Mouse (Mus musculus): ENCODE measurements around the gene Polr2g. TPM values are rescaled to one million over a fixed set of nuclear protein-coding genes. Genes with fewer than 3 reads are reported as not detected.

Gene Polr2g
- polyA plus RNA-seq (2015; fragmentation: Nextera tagmentation; extraction: Ambion mirVana), result 126 and 128 TPM in 2 replicates

- H3K9ac ChIP-seq (ENCODE audit: low read length), result peak within 1 kb of the TSS; percentile 85
- H3K4me1 ChIP-seq (ENCODE audit: control insufficient read depth, insufficient read depth, low read length), result peaks cover 24% of the 10 kb centered on the region
- peak; percentile 74 for ATAC-seq (replicated peaks; ENCODE audit: extremely low read depth, insufficient read depth, low FRiP score)
- peak within 1 kb of the TSS; percentile 80 for H3K4me2 ChIP-seq (ENCODE audit: low read depth, low read length)
- peak within 1 kb of the TSS; percentile 82 for H3K27ac ChIP-seq (ENCODE audit: low read length)
- peak within 1 kb of the TSS; percentile 92 for H3K4me3 ChIP-seq (ENCODE audit: low read length)
- no peaks in the 10 kb centered on the region for H3K9me3 ChIP-seq (replicated peaks; ENCODE audit: control insufficient read depth, low read length)
- WGBS, result 1% methylated on average over 25 of the region's 25 CpGs
- H3K27me3 ChIP-seq (ENCODE audit: control insufficient read depth, insufficient read depth, low read length), result no peaks in the 10 kb centered on the region
- H3K36me3 ChIP-seq (ENCODE audit: control insufficient read depth, insufficient read depth), result peaks cover 16% of the 10 kb centered on the region
Observed at GRCm38 (mm10) chr19:8798264-8798946, at the start of gene Polr2g. Gene Polr2g (minus strand): TSS chr19:8798577.

DNA sequence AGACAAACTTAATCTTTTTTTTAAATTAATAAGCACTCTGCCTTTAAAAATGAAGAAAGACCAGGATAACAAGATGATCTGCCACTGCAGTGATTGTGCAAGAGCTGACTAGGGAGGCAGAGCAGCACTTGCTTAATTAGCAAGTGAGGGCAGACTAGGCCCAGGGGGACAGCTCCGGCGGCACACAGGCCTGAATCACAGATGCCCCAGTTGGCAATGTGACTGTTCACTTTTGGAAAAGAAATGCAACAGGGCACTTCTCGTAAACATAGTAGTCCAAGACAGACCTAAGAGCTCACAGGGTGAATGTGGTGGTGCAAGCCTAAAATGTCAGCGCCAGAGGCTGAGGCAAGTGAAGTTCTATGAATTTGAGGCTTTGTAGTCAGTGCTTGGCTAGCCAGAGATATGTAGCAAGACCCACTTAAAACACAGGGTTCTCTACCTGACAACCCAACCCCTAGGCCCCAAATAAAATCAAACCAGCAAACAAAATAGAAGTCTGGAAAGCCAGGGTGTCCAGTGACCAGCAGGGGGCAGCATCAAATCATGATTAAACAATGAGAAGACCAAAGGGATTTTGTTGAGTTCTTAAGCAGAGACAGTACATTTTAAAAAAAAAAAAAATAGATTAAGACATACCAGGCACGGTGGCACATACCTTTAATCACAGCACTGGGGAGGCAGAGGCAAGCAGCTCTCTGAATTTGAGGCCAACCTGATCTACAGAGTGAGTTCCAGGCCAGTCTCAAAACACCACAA lies 46.2 kb upstream of the Polr2g start:
- no peak overlapping the region for H3K27ac ChIP-seq (ENCODE audit: low read length)
- H3K9me3 ChIP-seq (replicated peaks; ENCODE audit: control insufficient read depth, low read length), result no peaks in the 10 kb centered on the region
- no peak overlapping the region for H3K4me3 ChIP-seq (ENCODE audit: low read length)
- WGBS, result 61% methylated on average over 5 of the region's 5 CpGs
- H3K27me3 ChIP-seq (ENCODE audit: control insufficient read depth, insufficient read depth, low read length), result no peaks in the 10 kb centered on the region
- H3K36me3 ChIP-seq (ENCODE audit: control insufficient read depth, insufficient read depth), result peaks cover 20% of the 10 kb centered on the region
- peaks cover 10% of the 10 kb centered on the region for H3K4me1 ChIP-seq (ENCODE audit: control insufficient read depth, insufficient read depth, low read length)
- H3K9ac ChIP-seq (ENCODE audit: low read length), result no peak overlapping the region
- H3K4me2 ChIP-seq (ENCODE audit: low read depth, low read length), result no peak overlapping the region
- ATAC-seq (replicated peaks; ENCODE audit: extremely low read depth, insufficient read depth, low FRiP score), result no peak

- no peak for ATAC-seq (replicated peaks; ENCODE audit: extremely low read depth, insufficient read depth, low FRiP score)
- H3K4me1 ChIP-seq (ENCODE audit: control insufficient read depth, insufficient read depth, low read length), result peaks cover 25% of the 10 kb centered on the region
- no peak overlapping the region for H3K4me2 ChIP-seq (ENCODE audit: low read depth, low read length)
- H3K4me3 ChIP-seq (ENCODE audit: low read length), result no peak overlapping the region
- no peaks in the 10 kb centered on the region for H3K9me3 ChIP-seq (replicated peaks; ENCODE audit: control insufficient read depth, low read length)
- no peak overlapping the region for H3K27ac ChIP-seq (ENCODE audit: low read length)
- 83% methylated on average over 6 of the region's 6 CpGs for WGBS
- no peaks in the 10 kb centered on the region for H3K27me3 ChIP-seq (ENCODE audit: control insufficient read depth, insufficient read depth, low read length)
- no peak overlapping the region for H3K9ac ChIP-seq (ENCODE audit: low read length)
- H3K36me3 ChIP-seq (ENCODE audit: control insufficient read depth, insufficient read depth), result peaks cover 16% of the 10 kb centered on the region
Observed at GRCm38 (mm10) chr19:8842961-8843360, 44.6 kb upstream of the Polr2g start.

- H3K4me2 ChIP-seq (ENCODE audit: low read depth, low read length), result peak overlapping the region; percentile 70
- ATAC-seq (replicated peaks; ENCODE audit: extremely low read depth, insufficient read depth, low FRiP score), result no peak
- H3K36me3 ChIP-seq (ENCODE audit: control insufficient read depth, insufficient read depth), result peaks cover 5% of the 10 kb centered on the region
- 86% methylated on average over 7 of the region's 7 CpGs for WGBS
- H3K27ac ChIP-seq (ENCODE audit: low read length), result no peak overlapping the region
- peaks cover 26% of the 10 kb centered on the region for H3K4me1 ChIP-seq (ENCODE audit: control insufficient read depth, insufficient read depth, low read length)
- peak overlapping the region; percentile 60 for H3K4me3 ChIP-seq (ENCODE audit: low read length)
- H3K27me3 ChIP-seq (ENCODE audit: control insufficient read depth, insufficient read depth, low read length), result no peaks in the 10 kb centered on the region
- peak overlapping the region; percentile 73 for H3K9ac ChIP-seq (ENCODE audit: low read length)
- no peaks in the 10 kb centered on the region for H3K9me3 ChIP-seq (replicated peaks; ENCODE audit: control insufficient read depth, low read length)
Observed at GRCm38 (mm10) chr19:8841012-8841411, 42.6 kb upstream of the Polr2g start.

GRCm38 (mm10) chr19:8839908-8840791 lies 41.8 kb upstream of the Polr2g start:
- Histone ChIP-seq H3K9me3 (replicated peaks; ENCODE audit: control insufficient read depth, low read length) (no peaks in the 10 kb centered on the region), H3K4me2 (ENCODE audit: low read depth, low read length) (peak overlapping the region; percentile 70), H3K9ac (ENCODE audit: low read length) (peak overlapping the region; percentile 73), H3K36me3 (ENCODE audit: control insufficient read depth, insufficient read depth) (peaks cover 6% of the 10 kb centered on the region), H3K27ac (ENCODE audit: low read length) (no peak overlapping the region), H3K4me1 (ENCODE audit: control insufficient read depth, insufficient read depth, low read length) (peaks cover 26% of the 10 kb centered on the region), H3K27me3 (ENCODE audit: control insufficient read depth, insufficient read depth, low read length) (no peaks in the 10 kb centered on the region), H3K4me3 (ENCODE audit: low read length) (peak overlapping the region; percentile 60)
- ATAC-seq (replicated peaks; ENCODE audit: extremely low read depth, insufficient read depth, low FRiP score), result peak; percentile 46
- 25% methylated on average over 29 of the region's 29 CpGs for WGBS

- H3K27me3 ChIP-seq (ENCODE audit: control insufficient read depth, insufficient read depth, low read length), result no peaks in the 10 kb centered on the region
- H3K9ac ChIP-seq (ENCODE audit: low read length), result peak within 1 kb of the TSS; percentile 86
- peak within 1 kb of the TSS; percentile 98 for H3K27ac ChIP-seq (ENCODE audit: low read length)
- peak within 1 kb of the TSS; percentile 74 for H3K4me3 ChIP-seq (ENCODE audit: low read length)
- peak within 1 kb of the TSS; percentile 99 for H3K4me2 ChIP-seq (ENCODE audit: low read depth, low read length)
- no peaks in the 10 kb centered on the region for H3K9me3 ChIP-seq (replicated peaks; ENCODE audit: control insufficient read depth, low read length)
- WGBS, result 61% methylated on average over 11 of the region's 11 CpGs
- peaks cover 26% of the 10 kb centered on the region for H3K4me1 ChIP-seq (ENCODE audit: control insufficient read depth, insufficient read depth, low read length)
- H3K36me3 ChIP-seq (ENCODE audit: control insufficient read depth, insufficient read depth), result peaks cover 13% of the 10 kb centered on the region
- ATAC-seq (replicated peaks; ENCODE audit: extremely low read depth, insufficient read depth, low FRiP score), result no peak
Observed at GRCm38 (mm10) chr19:8839103-8839907, 40.9 kb upstream of the Polr2g start, which contains the start of gene Gng3. Gene Gng3 (minus strand): TSS chr19:8839194.

DNA sequence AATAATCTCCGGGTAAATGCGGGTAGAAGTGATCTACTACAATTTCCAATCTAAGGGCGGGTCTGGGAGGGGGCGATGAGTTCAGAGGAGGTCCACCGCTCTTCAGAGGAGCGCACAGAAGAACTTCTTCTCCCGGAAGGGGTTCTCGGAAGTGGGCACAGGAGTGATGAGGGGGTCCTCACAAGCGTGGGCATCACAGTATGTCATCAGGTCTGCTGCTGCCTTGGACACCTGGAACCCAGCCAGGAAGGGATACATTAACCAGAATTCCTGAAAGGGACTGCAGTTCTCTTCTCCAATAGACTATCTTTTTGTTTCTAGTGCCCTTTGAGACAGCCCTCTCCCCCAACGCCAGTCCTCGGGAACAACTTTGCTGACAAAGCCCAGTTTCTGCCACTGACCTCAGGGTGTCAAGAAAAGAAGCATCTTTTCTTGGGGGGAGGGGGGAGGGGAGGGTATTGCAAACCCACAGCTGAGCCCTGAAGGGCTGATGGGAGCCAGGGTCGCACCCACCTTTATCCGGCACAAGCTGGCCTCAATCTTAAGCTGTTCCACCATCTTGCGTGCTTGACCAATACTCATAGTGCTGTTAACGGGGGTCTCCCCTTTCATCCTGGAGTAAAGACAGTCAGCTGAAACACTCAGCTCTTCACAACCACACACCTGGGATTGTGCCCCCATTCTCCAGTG lies 39.8 kb upstream of the Polr2g start:
- Histone ChIP-seq H3K27ac (ENCODE audit: low read length) (peak overlapping the region; percentile 98), H3K9ac (ENCODE audit: low read length) (peak overlapping the region; percentile 86), H3K36me3 (ENCODE audit: control insufficient read depth, insufficient read depth) (peaks cover 20% of the 10 kb centered on the region), H3K4me1 (ENCODE audit: control insufficient read depth, insufficient read depth, low read length) (peaks cover 26% of the 10 kb centered on the region), H3K4me2 (ENCODE audit: low read depth, low read length) (peak overlapping the region; percentile 99), H3K4me3 (ENCODE audit: low read length) (peak overlapping the region; percentile 74), H3K9me3 (replicated peaks; ENCODE audit: control insufficient read depth, low read length) (no peaks in the 10 kb centered on the region), H3K27me3 (ENCODE audit: control insufficient read depth, insufficient read depth, low read length) (no peaks in the 10 kb centered on the region)
- peak; percentile 15; the same call in 1 of the 2 replicates for ATAC-seq (replicated peaks; ENCODE audit: extremely low read depth, insufficient read depth, low FRiP score)
- 15% methylated on average over 15 of the region's 15 CpGs for WGBS

Measured in heart, embryonic 16.5 days (tissue).